ENCODE assay signal across 11 mouse cellular contexts in genomic region chr1:182143288-182143687, GRCm38 (mm10). TPM values are rescaled to one million over a fixed set of nuclear protein-coding genes. Genes with fewer than 3 reads are reported as not detected.
DNase-seq lines count a peak whose midpoint lies in the region; ATAC-seq and TF ChIP-seq lines count a peak whose summit lies in the region.
"Had no signal": no experiment of that assay in that cellular context is flagged by ENCODE, and none has a peak within 500 bp of the region (broad histone marks: within the 10 kb centered on the region; RNA-seq: fewer than 3 reads in every experiment).

No protein-coding gene starts in this region.

- TF ChIP-seq CTCF in thymus, adult 2 months (IDR thresholded peaks at IDR 0.05; ENCODE audit: borderline replicate concordance, control insufficient read depth, extremely low read depth, insufficient read depth, low read length, poor library complexity): peak; percentile 34; the same call in 1 of the 2 replicates
- peak; percentile 53 for TF ChIP-seq CTCF in lung, postnatal 0 days (IDR thresholded peaks at IDR 0.05)

- peak; percentile 23 for DNase-seq in gastrocnemius, postnatal 10 days
- no peak for DNase-seq in gastrocnemius, postnatal 4 days (ENCODE audit: low spot score in 2 of 2)
- DNase-seq in thymus, adult 2 months: peak; percentile 43
- DNase-seq in thymus, adult 18-20 months: no peak
- no peak for DNase-seq in lung, postnatal 0 days (ENCODE audit: low spot score)
- DNase-seq in ovary, adult 18-20 months (ENCODE audit: low spot score): no peak
- no peak for DNase-seq in right cerebral cortex, postnatal 10 days (ENCODE audit: low spot score in 2 of 2)
- DNase-seq in hindbrain, embryonic 10.5 days (ENCODE audit: low spot score): no peak

- no peak overlapping the region for H3K4me3 ChIP-seq in thymus, adult 2 months (ENCODE audit: control insufficient read depth, insufficient read depth, low read length)
- no peak overlapping the region for H3K4me3 ChIP-seq in lung, postnatal 0 days (ENCODE audit: low read depth, low read length)
- no peak overlapping the region for H3K4me3 ChIP-seq in hindbrain, embryonic 10.5 days
- H3K4me3 ChIP-seq: heart, embryonic 10.5 days had no signal

- no peaks in the 10 kb centered on the region for H3K9me3 ChIP-seq in lung, postnatal 0 days (ENCODE audit: low read length)
- H3K9me3 ChIP-seq in hindbrain, embryonic 10.5 days: no peaks in the 10 kb centered on the region
- H3K9me3 ChIP-seq: heart, embryonic 10.5 days had no signal

- no peaks in the 10 kb centered on the region for H3K4me1 ChIP-seq in thymus, adult 2 months (replicated peaks; ENCODE audit: control insufficient read depth, insufficient read depth, low read length)
- no peaks in the 10 kb centered on the region for H3K4me1 ChIP-seq in lung, postnatal 0 days (ENCODE audit: insufficient read depth, low read depth, low read length)
- peaks cover 7% of the 10 kb centered on the region; the same call in 1 of the 2 replicates for H3K4me1 ChIP-seq in hindbrain, embryonic 10.5 days (replicated peaks)

- TF ChIP-seq EP300 in lung, postnatal 0 days (IDR thresholded peaks at IDR 0.05): no peak

- no peak overlapping the region for H3K27ac ChIP-seq in thymus, adult 2 months (ENCODE audit: control insufficient read depth, insufficient read depth, low read length)
- no peak overlapping the region for H3K27ac ChIP-seq in lung, postnatal 0 days (ENCODE audit: low read length)
- H3K27ac ChIP-seq in hindbrain, embryonic 10.5 days: no peak overlapping the region
- H3K27ac ChIP-seq: heart, embryonic 10.5 days had no signal

- ATAC-seq in lung, postnatal 0 days: no peak

- no peaks in the 10 kb centered on the region for H3K36me3 ChIP-seq in thymus, adult 2 months (ENCODE audit: control insufficient read depth, insufficient read depth, low read length)
- no peaks in the 10 kb centered on the region for H3K36me3 ChIP-seq in lung, postnatal 0 days (ENCODE audit: insufficient read depth, low read length)
- H3K36me3 ChIP-seq in hindbrain, embryonic 10.5 days: no peaks in the 10 kb centered on the region
- H3K36me3 ChIP-seq: heart, embryonic 10.5 days had no signal

- H3K27me3 ChIP-seq in thymus, adult 2 months (ENCODE audit: control insufficient read depth, insufficient read depth, low read length): no peaks in the 10 kb centered on the region
- H3K27me3 ChIP-seq in lung, postnatal 0 days (replicated peaks; ENCODE audit: insufficient read depth, low read length): no peaks in the 10 kb centered on the region
- 0 out of 2 replicates have a peak, but pooled peaks cover 5% of the 10 kb centered on the region for H3K27me3 ChIP-seq in hindbrain, embryonic 10.5 days (ENCODE audit: insufficient read depth, poor library complexity, severe bottlenecking)

- no peak overlapping the region for H3K9ac ChIP-seq in lung, postnatal 0 days (replicated peaks; ENCODE audit: low read depth)

- TF ChIP-seq POLR2A in thymus, adult 2 months (IDR thresholded peaks at IDR 0.05; ENCODE audit: control insufficient read depth, extremely low read depth, insufficient read depth, low read length, poor library complexity): no peak

- WGBS in thymus, adult 2 months: 75% methylated on average over 8 of the region's 8 CpGs
- 72% methylated on average over 8 of the region's 8 CpGs for whole genome bisulfite sequencing in lung, postnatal 0 days
- WGBS in hindbrain, embryonic 10.5 days: 74% methylated on average over 8 of the region's 8 CpGs

- H3K4me2 ChIP-seq in lung, postnatal 0 days (replicated peaks; ENCODE audit: low read depth, low read length): no peak overlapping the region
- H3K4me2 ChIP-seq: midbrain, embryonic 11.5 days had no signal

RNA-seq across cellular contexts. Expression of gene Srp9, which starts 18.8 kb away (rescaled TPM):
- total RNA-seq in gastrocnemius, postnatal 10 days (2021): 10 to 100 TPM; 37.9 to 41.8 TPM
- total RNA-seq in gastrocnemius, postnatal 4 days (2021): 10 to 100 TPM; 50.6 to 53.4 TPM
- polyA plus RNA-seq in thymus, adult 2 months (2012; rRNA removed): 44.6 and 53.6 TPM in 2 replicates
- 146 and 148 TPM in 2 replicates for polyA plus RNA-seq in lung, postnatal 0 days (2015; fragmentation: Nextera tagmentation; extraction: Ambion mirVana)
- polyA plus RNA-seq in hindbrain, embryonic 10.5 days (2016; fragmentation: Nextera tagmentation; extraction: Ambion mirVana): 167 and 168 TPM in 2 replicates

RNA-seq across cellular contexts. Expression of gene Vmn1r1, which starts 21.0 kb away (rescaled TPM):
- total RNA-seq in gastrocnemius, postnatal 10 days (2021): not detected
- total RNA-seq in gastrocnemius, postnatal 4 days (2021): not detected
- polyA plus RNA-seq in thymus, adult 2 months (2012; rRNA removed): not detected in 2 replicates
- polyA plus RNA-seq in lung, postnatal 0 days (2015; fragmentation: Nextera tagmentation; extraction: Ambion mirVana): not detected in 2 replicates
- polyA plus RNA-seq in hindbrain, embryonic 10.5 days (2016; fragmentation: Nextera tagmentation; extraction: Ambion mirVana): not detected in 2 replicates
- polyA plus RNA-seq: heart, embryonic 10.5 days; large intestine, adult 2 months; midbrain, embryonic 11.5 days had no signal

Comparison
In these comparisons a context has a peak if more than half of its experiments do, and no peak if none do; other contexts are left out.
1. DNase-seq: peak in gastrocnemius, postnatal 10 days (single experiment) and thymus, adult 2 months (single experiment); none in gastrocnemius, postnatal 4 days (0 of 2), thymus, adult 18-20 months (0 of 2), lung, postnatal 0 days (single experiment), ovary, adult 18-20 months (single experiment), right cerebral cortex, postnatal 10 days (0 of 2) and hindbrain, embryonic 10.5 days (single experiment).